Mouse (Mus musculus) left cerebral cortex, postnatal 14 days (tissue): ENCODE results near the gene Prokr1. TPM values are rescaled to one million over a fixed set of nuclear protein-coding genes. Genes with fewer than 3 reads are reported as not detected.
A peak's percentile ranks its signal among the peaks of the same experiment; 100 is the strongest.

Source experiments
- DNase-seq, 2 experiments: peaks; one replicate each; pipeline ENCODE4 v3.0.0; 2021 to 2022; ENCODE audit warnings: low spot score in 2 of 2, mixed read lengths in 1 of 2
- intact Hi-C: fragments of 180-260 bp; cut with DNase I; formaldehyde crosslinking; loops from one replicate; pipeline ENCODE4 v1.15.1; 2025
- total RNA-seq, 2 experiments: library from RNA; stranded (reverse); gene quantifications; 2 replicates each; pipeline ENCODE4 v1.2.3; 2021

The Prokr1 gene
- total RNA-seq, 2 experiments from 2014 or later = 0.32 to 0.92 TPM

DNA sequence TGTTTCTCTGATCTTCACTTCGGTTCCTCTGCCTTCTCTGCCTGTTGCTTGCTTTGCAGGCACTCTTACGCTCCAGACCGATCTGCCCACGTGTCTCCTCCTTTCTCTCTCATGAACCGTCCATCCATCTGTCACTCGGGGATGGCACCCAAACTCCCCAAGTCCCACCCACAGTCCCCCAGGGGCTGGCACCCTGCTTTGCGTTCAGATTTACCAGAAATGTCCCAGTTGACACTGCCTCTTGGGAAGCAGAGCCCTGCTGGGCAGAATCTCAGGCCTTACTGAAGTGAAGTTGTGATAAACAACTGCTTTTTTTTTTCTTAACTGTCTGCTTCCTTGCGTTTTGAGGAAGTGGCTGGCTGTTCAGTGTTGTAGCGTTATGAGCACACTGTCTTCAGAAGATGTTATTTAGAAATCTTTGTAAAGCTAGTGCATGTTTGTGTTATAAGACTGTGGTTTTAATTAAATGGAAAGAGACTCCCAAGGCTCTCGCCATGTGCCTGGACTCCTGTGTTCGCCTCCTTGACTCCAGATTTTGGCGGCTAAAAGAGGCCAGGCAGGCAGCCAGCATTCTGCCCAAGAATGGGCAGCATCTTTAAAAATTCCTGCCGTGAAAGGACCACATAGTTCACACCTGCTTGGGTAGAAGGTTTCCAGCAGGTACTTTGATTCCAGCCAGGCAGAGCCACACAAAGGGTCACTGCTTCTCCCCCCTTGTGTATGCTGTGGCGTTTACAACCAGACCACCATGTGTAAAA, 57.4 kb downstream of the Prokr1 start, which contains the start of gene Arhgap25:
TSS of gene Arhgap25 (minus strand) at position 307 of the 758 bp plus-strand sequence.
- intact Hi-C loops = no loop called here
- peak; percentile 19 to 54 for DNase-seq

DNA sequence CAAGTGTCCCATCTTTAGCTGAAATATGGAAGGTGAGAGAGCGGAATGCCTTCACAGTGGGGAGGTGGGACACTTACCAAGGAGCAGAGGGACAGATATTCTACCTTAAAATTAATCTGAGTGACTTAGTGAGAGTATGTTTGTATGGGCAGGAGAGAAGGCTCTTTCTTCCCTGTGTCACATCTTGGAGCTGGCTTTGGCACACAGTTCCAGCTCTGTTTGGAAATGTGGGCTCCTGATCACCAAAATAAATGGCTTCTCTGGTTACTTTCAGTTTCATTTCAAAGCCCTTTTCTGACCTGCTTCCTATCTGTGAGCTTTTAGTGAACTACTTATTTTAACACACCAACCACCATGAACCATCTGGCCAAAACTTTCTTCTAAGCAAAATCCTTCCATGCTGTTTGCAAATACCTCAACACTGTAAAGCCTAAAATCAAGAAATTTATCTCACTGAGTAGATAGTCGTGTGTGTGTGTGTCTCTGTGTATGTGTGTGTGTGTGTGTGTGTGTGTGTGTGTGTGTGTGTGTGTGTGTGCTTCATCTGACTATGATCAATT, 59.0 kb downstream of the Prokr1 start:
- no peak for DNase-seq
- intact Hi-C loops = no loop called here

DNA sequence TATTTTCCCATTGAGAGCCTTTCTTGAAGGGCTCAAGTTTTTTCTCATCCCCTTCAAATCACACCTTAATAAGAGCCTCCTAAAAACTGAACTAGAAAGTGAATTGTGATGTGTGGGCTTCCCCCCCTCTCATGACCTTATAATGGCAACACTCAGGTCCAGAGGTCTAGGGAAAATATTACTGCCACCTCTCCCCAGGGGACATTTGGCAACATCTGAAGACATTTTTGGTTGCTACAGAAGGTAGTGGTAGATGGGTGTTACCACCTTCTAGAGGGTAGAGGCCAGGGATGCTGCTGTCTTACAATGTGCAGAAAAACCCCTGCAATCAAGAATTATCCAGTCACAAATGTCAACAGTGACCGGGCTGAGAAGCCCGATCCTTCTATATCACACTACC, 60.2 kb downstream of the Prokr1 start:
- DNase-seq = no peak
- intact Hi-C loops = no loop called here

Other genes starting within 250 kb of the Prokr1 start
- gene Gkn1, start 239.8 kb downstream of the Prokr1 start, total RNA-seq = under 1 TPM; 0.27 to 0.29 TPM
- not detected for gene Gkn2, start 217.4 kb downstream of the Prokr1 start, total RNA-seq
- 1 to 10 TPM; 3.9 TPM for gene Gkn3, start 201.8 kb downstream of the Prokr1 start, total RNA-seq
- not detected for gene Bmp10, start 161.7 kb downstream of the Prokr1 start, total RNA-seq
- gene Arhgap25, start 57.5 kb downstream of the Prokr1 start, total RNA-seq = 10 to 100 TPM in 1 of 2 experiments, 1 to 10 TPM in 1; 7.9 to 11.0 TPM
- 1 to 10 TPM; 7.5 to 9.5 TPM for gene Aplf, start 81.5 kb upstream of the Prokr1 start, total RNA-seq
- 1 to 10 TPM; 4.0 to 4.3 TPM for gene Efcc1, start 140.1 kb upstream of the Prokr1 start, total RNA-seq
- gene Gp9, start 187.3 kb upstream of the Prokr1 start, total RNA-seq = 1 to 10 TPM; 1.3 TPM
- gene Rab43, start 221.4 kb upstream of the Prokr1 start, total RNA-seq = 10 to 100 TPM; 20.1 to 21.3 TPM
- 1 to 10 TPM; 3.2 to 3.5 TPM for gene Gm45140, start 245.1 kb upstream of the Prokr1 start, total RNA-seq
- 10 to 100 TPM; 28.4 to 30.1 TPM for gene Isy1, start 248.1 kb upstream of the Prokr1 start, total RNA-seq